Mouse (Mus musculus) erythroblast, embryonic 14.5 days (primary cell): ENCODE results near the gene Farp1.

Experiments
- GATA1 ChIP-seq: IDR thresholded peaks from 2 replicates; pipeline ENCODE4 v1.6.1; 2012; ENCODE audit warnings: low read length, inconsistent platforms, mixed read lengths
- TAL1 ChIP-seq: IDR thresholded peaks from 3 replicates; pipeline ENCODE4 v1.6.1; 2012; ENCODE audit warnings: low read length, inconsistent platforms, mixed read lengths

DNA sequence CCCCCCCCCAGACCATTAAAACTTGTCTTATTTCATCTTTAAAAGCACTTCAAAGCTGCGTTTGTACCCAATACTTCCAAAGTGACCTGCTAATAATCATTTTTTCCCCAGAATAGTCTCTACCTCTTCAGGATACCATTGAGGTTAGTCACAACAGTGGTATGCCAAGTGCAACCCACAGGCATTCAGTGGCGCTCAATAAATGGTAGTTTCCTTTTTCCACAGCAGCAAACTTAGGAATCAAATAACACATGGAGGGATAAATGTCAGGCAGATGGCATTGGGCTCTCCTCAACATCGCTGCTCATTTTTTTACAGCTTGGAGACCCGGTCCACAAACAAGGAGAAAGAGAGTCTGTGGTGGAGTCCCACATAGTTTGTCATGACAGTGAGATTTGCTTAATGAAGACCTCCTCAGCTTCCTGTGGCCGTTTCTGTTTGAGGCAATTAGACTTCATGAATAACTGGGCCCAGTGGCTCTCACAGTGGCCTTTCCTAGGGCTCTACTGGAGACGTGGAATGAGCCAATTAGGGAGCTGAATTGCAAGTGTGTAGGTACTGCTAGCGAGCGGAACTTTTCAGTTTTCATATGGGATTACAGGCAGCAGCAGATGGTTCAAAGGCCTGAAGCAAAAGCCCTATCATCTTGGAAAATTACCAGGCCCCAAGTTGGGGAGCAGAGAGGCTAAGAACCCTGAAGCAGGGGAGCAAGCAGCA is 148.6 kb downstream of the Farp1 start:
- no peak for TF ChIP-seq GATA1
- no peak for TF ChIP-seq TAL1
